Mouse (Mus musculus): Measurements from ENCODE around the gene Msantd4. TPM values are rescaled to one million over a fixed set of nuclear protein-coding genes. Genes with fewer than 3 reads are reported as not detected.
A peak's percentile ranks its signal among the peaks of the same experiment; 100 is the strongest.
"Not testable (repeated sequence)": the region's sequence is repeated elsewhere in the genome, so short reads cannot be mapped to it uniquely, and the experiment has no call there.

Msantd4 gene
- 58.9 and 59.0 TPM in 2 replicates for polyA plus RNA-seq (2016; fragmentation: Nextera tagmentation; extraction: Ambion mirVana)

- peak within 1 kb of the TSS; percentile 62 for H3K4me3 ChIP-seq (replicated peaks)
- H3K4me1 ChIP-seq (replicated peaks), result no peaks in the 10 kb centered on the region; the same call in 1 of the 2 replicates
- peak within 1 kb of the TSS; percentile 60 for H3K27ac ChIP-seq
- peaks cover 9% of the 10 kb centered on the region; the same call in 1 of the 2 replicates for H3K36me3 ChIP-seq
- WGBS, result 3% methylated on average over 31 of the region's 31 CpGs
- peak within 1 kb of the TSS; percentile 59 for H3K4me2 ChIP-seq
- H3K9me3 ChIP-seq, result no peaks in the 10 kb centered on the region
- H3K27me3 ChIP-seq, result no peaks in the 10 kb centered on the region
- peak within 1 kb of the TSS; percentile 59 for H3K9ac ChIP-seq (replicated peaks)
- ATAC-seq (ENCODE audit: insufficient number of reproducible peaks, insufficient read depth, low FRiP score, low TSS enrichment, low read depth), result peak; percentile 100
Observed at GRCm38 (mm10) chr9:4375828-4376639, at the start of gene Msantd4. TSS of gene Msantd4 (plus strand) at chr9:4376562.

- no peaks in the 10 kb centered on the region for H3K36me3 ChIP-seq
- H3K4me3 ChIP-seq (replicated peaks), result no peak overlapping the region
- WGBS, result 92% methylated on average over 1 of the region's 1 CpGs
- no peaks in the 10 kb centered on the region for H3K9me3 ChIP-seq
- no peak overlapping the region for H3K9ac ChIP-seq (replicated peaks)
- no peaks in the 10 kb centered on the region for H3K4me1 ChIP-seq (replicated peaks)
- H3K27me3 ChIP-seq, result no peaks in the 10 kb centered on the region
- H3K4me2 ChIP-seq, result no peak overlapping the region
- no peak for ATAC-seq (ENCODE audit: insufficient number of reproducible peaks, insufficient read depth, low FRiP score, low TSS enrichment, low read depth)
- H3K27ac ChIP-seq, result no peak overlapping the region
Observed at GRCm38 (mm10) chr9:4353163-4353562, 23.2 kb upstream of the Msantd4 start.

- H3K4me1 ChIP-seq (replicated peaks), result no peaks in the 10 kb centered on the region; the same call in 1 of the 2 replicates
- peak overlapping the region; percentile 59 for H3K4me2 ChIP-seq
- H3K36me3 ChIP-seq, result peaks cover 9% of the 10 kb centered on the region; the same call in 1 of the 2 replicates
- WGBS, result 0% methylated on average over 15 of the region's 15 CpGs
- peak overlapping the region; percentile 62 for H3K4me3 ChIP-seq (replicated peaks)
- peak overlapping the region; percentile 59 for H3K9ac ChIP-seq (replicated peaks)
- H3K9me3 ChIP-seq, result no peaks in the 10 kb centered on the region
- H3K27me3 ChIP-seq, result no peaks in the 10 kb centered on the region
- H3K27ac ChIP-seq, result peak overlapping the region; percentile 46
- ATAC-seq (ENCODE audit: insufficient number of reproducible peaks, insufficient read depth, low FRiP score, low TSS enrichment, low read depth), result no peak; the same call in none of the 2 replicates
Observed at GRCm38 (mm10) chr9:4376640-4377120, 318 bp downstream of the Msantd4 start.

GRCm38 (mm10) chr9:4400801-4401200 lies 24.4 kb downstream of the Msantd4 start:
- H3K27me3 ChIP-seq; ATAC-seq (ENCODE audit: insufficient number of reproducible peaks, insufficient read depth, low FRiP score, low TSS enrichment, low read depth); H3K27ac ChIP-seq; H3K9ac ChIP-seq (replicated peaks); H3K4me1 ChIP-seq (replicated peaks); H3K4me2 ChIP-seq; H3K36me3 ChIP-seq; H3K9me3 ChIP-seq; H3K4me3 ChIP-seq (replicated peaks): not testable (repeated sequence)
- 92% methylated on average over 11 of the region's 11 CpGs for WGBS

Small RNAs within 50 kb of the gene (microRNA-seq; reads per million reads assigned to microRNA genes)
- gene Gm23992, result not detected

Other genes with a start within 250 kb of the Msantd4 start
- gene Aasdhppt, start 67.1 kb upstream of the Msantd4 start, polyA plus RNA-seq (2016; fragmentation: Nextera tagmentation; extraction: Ambion mirVana), result 39.3 and 39.7 TPM in 2 replicates
- 6.9 and 7.5 TPM in 2 replicates for gene Kbtbd3, start 66.7 kb upstream of the Msantd4 start, polyA plus RNA-seq (2016; fragmentation: Nextera tagmentation; extraction: Ambion mirVana)

Data from limb, embryonic 12.5 days (tissue).